Mouse (Mus musculus) c-Kit-positive CD71-positive TER-119-negative erythroid progenitor cells, embryonic 14.5 days (primary cell): ENCODE data around the gene Kcnab2.

Experiments used
- DNase-seq: peaks from one replicate; pipeline ENCODE4 v3.0.0-alpha.2; 2013; ENCODE audit warnings: low read depth

Kcnab2 gene

GRCm38 (mm10) chr4:152385644-152386043 is 92.0 kb downstream of the Kcnab2 start:
- DNase-seq = no peak

GRCm38 (mm10) chr4:152382528-152383252 is 95.0 kb downstream of the Kcnab2 start:
- no peak for DNase-seq

- DNase-seq = no peak
Observed at GRCm38 (mm10) chr4:152365228-152365627, 112.4 kb downstream of the Kcnab2 start.

- no peak for DNase-seq
Observed at GRCm38 (mm10) chr4:152362180-152362579, 115.5 kb downstream of the Kcnab2 start.

GRCm38 (mm10) chr4:152360855-152361254 is 116.8 kb downstream of the Kcnab2 start:
- peak; percentile 31 for DNase-seq

GRCm38 (mm10) chr4:152359700-152360099 is 118.0 kb downstream of the Kcnab2 start:
- DNase-seq = no peak

- no peak for DNase-seq
Observed at GRCm38 (mm10) chr4:152355672-152356071, 122.0 kb downstream of the Kcnab2 start.

GRCm38 (mm10) chr4:152353886-152354637 is 123.6 kb downstream of the Kcnab2 start:
- no peak for DNase-seq

GRCm38 (mm10) chr4:152351422-152352305 is 126.0 kb downstream of the Kcnab2 start:
- DNase-seq = no peak

- DNase-seq = no peak
Observed at GRCm38 (mm10) chr4:152350722-152351421, 126.8 kb downstream of the Kcnab2 start.

GRCm38 (mm10) chr4:152349837-152350381 is 127.8 kb downstream of the Kcnab2 start:
- no peak for DNase-seq

- no peak for DNase-seq
Observed at GRCm38 (mm10) chr4:152345120-152345889, 132.4 kb downstream of the Kcnab2 start.

GRCm38 (mm10) chr4:152344651-152345050 is 133.0 kb downstream of the Kcnab2 start:
- no peak for DNase-seq

- DNase-seq = no peak
Observed at GRCm38 (mm10) chr4:152343296-152343695, 134.4 kb downstream of the Kcnab2 start.
